Mouse (Mus musculus) embryonic facial prominence, embryonic 11.5 days (tissue): ENCODE data around the gene Arhgef33. TPM values are rescaled to one million over a fixed set of nuclear protein-coding genes. Genes with fewer than 3 reads are reported as not detected.

Experiments used
- ATAC-seq: fragments of 200-750 bp; cut with Nextera tagmentation; replicated peaks from 2 replicates; pipeline ENCODE4 v1.8.0; 2017; ENCODE audit warnings: low read depth; ENCODE audit not compliant: insufficient number of reproducible peaks, low FRiP score, low TSS enrichment
- DNase-seq: peaks from one replicate; pipeline ENCODE4 v3.0.0-alpha.2; 2015; ENCODE audit warnings: low spot score
- H3K27ac ChIP-seq: fragments of 300-500 bp; sonication (generic); replicated peaks from 2 replicates; pipeline ENCODE4 v1.5.1; 2014; ENCODE audit warnings: mild to moderate bottlenecking, low read depth, low read length, control low read depth
- H3K27me3 ChIP-seq: fragments of 300-500 bp; sonication (generic); 2 replicates; pipeline ENCODE4 v1.6.1; 2014; ENCODE audit warnings: mild to moderate bottlenecking, low read length, moderate library complexity, mixed read lengths; ENCODE audit not compliant: control insufficient read depth, insufficient read depth
- H3K36me3 ChIP-seq: fragments of 300-500 bp; sonication (generic); replicated peaks from 2 replicates; pipeline ENCODE4 v1.6.1; 2014; ENCODE audit warnings: low read depth, mild to moderate bottlenecking, low read length, moderate library complexity, mixed read lengths; ENCODE audit not compliant: control insufficient read depth, insufficient read depth
- H3K4me1 ChIP-seq: fragments of 300-500 bp; sonication (generic); 2 replicates; pipeline ENCODE4 v1.6.1; 2014; ENCODE audit warnings: low read length, mixed read lengths; ENCODE audit not compliant: control insufficient read depth, insufficient read depth
- H3K4me2 ChIP-seq: fragments of 300-500 bp; sonication (generic); 2 replicates; pipeline ENCODE4 v1.6.1; 2014; ENCODE audit warnings: low read depth, mild to moderate bottlenecking, control low read depth, low read length, moderate library complexity
- H3K4me3 ChIP-seq: fragments of 300-500 bp; sonication (generic); 2 replicates; pipeline ENCODE4 v1.5.1; 2014; ENCODE audit warnings: low read depth, low read length, control low read depth
- H3K9ac ChIP-seq: fragments of 300-500 bp; sonication (generic); replicated peaks from 2 replicates; pipeline ENCODE4 v1.6.1; 2014; ENCODE audit warnings: mild to moderate bottlenecking, control low read depth, low read length
- H3K9me3 ChIP-seq: fragments of 300-500 bp; sonication (generic); replicated peaks from 2 replicates; pipeline ENCODE4 v1.6.1; 2016; ENCODE audit warnings: mild to moderate bottlenecking, low read length, inconsistent platforms, mixed read lengths; ENCODE audit not compliant: control insufficient read depth
- WGBS: fragments of 180-500 bp; shearing (Covaris S2); extraction: QIAGEN DNeasy Blood & Tissue Kit; methylation state at CpG from one replicate; pipeline ENCODE4 v1.1.7; 2014; 5-methylcytosine and 5-hydroxymethylcytosine counted together
- polyA plus RNA-seq: library from polyadenylated mRNA; unstranded; fragments of >200 nt; fragmentation: Nextera tagmentation; extraction: Ambion mirVana; gene quantifications from 2 replicates; pipeline ENCODE4 v1.2.1, GENCODE M21; 2014

Arhgef33 gene
- polyA plus RNA-seq, 1 experiment from 2014 or later: 0.72 TPM

DNA sequence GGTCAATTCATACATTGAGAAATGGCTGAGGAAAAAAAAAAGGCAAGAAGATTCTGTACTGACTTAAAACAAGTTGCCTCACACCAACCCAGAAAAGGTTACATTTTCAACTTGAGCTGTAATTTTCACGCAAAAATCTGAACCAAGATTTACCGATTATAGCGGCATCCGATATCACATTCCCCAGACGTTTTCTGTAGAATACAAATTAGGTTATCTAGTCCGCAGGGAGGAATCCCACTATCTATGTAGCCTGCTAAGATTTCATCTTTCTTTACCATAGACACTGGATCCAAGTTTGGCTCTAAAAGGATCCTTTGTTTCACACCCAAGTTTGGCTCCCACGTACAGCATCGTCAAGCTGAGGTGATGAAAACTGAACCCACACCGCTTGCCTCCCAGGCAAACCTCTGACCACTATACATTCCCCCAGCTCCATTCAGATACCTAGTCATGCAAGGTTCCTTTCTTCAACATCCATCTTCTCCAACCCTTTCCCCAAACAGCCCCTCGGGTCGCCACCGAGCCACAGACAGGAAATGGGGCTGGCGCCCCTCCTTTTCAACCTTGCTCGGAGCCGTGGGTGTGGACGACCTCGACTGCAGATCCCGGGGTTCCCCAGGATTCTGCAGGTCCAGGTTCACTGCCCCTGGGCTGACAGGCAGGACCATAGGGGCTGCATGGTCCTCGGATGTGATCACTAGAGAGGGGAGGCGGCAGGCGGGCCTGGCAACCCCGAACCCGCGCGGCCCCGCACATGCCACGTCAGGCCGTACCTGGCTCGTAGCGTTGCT is 17.7 kb upstream of the Arhgef33 start:
- Histone ChIP-seq H3K4me3 (peak overlapping the region; percentile 63), H3K4me2 (peak overlapping the region; percentile 62), H3K4me1 (no peaks in the 10 kb centered on the region), H3K27ac (peak overlapping the region; percentile 53), H3K27me3 (no peaks in the 10 kb centered on the region), H3K9me3 (no peaks in the 10 kb centered on the region), H3K9ac (peak overlapping the region; percentile 65), H3K36me3 (no peaks in the 10 kb centered on the region)
- WGBS: under 1% methylated on average over 30 of the region's 30 CpGs
- DNase-seq (peak; percentile 44), ATAC-seq (no peak; the same call in 1 of the 2 replicates)

GRCm38 (mm10) chr17:80290074-80290657 is 17.0 kb upstream of the Arhgef33 start, which contains the start of the genes Morn2 and Dhx57:
Morn2 (plus strand) TSS chr17:80290203.
Dhx57 (minus strand) TSS chr17:80290476.
- Histone ChIP-seq H3K4me1 (no peaks in the 10 kb centered on the region), H3K27ac (peak within 1 kb of the TSS; percentile 53), H3K9ac (peak within 1 kb of the TSS; percentile 65), H3K4me3 (peak within 1 kb of the TSS; percentile 63), H3K36me3 (no peaks in the 10 kb centered on the region), H3K4me2 (peak within 1 kb of the TSS; percentile 62), H3K27me3 (no peaks in the 10 kb centered on the region), H3K9me3 (no peaks in the 10 kb centered on the region)
- ATAC-seq (peak; percentile 98), DNase-seq (peak; percentile 95)
- 1% methylated on average over 35 of the region's 35 CpGs for WGBS

DNA sequence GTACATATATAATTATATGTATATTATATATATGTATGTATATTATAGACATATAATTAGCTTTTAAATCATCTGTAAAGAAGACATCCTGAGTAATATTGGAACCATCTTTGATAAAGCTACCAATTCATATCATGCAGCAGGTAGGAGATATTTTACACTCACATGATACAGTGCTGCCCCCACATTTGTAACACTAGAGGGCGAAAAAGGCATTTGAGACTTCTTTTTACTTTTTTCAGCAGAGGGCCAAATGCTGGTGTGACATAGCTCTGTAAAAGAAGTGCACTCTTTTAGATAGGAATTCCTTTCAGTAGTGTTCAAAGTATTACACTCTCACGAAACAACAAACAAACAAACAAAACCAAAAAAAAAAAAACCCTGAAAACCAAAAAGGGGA is 16.1 kb upstream of the Arhgef33 start:
- Histone ChIP-seq H3K4me3 (no peak overlapping the region), H3K27ac (no peak overlapping the region), H3K4me1 (no peaks in the 10 kb centered on the region), H3K4me2 (no peak overlapping the region), H3K9me3 (no peaks in the 10 kb centered on the region), H3K27me3 (no peaks in the 10 kb centered on the region), H3K9ac (no peak overlapping the region), H3K36me3 (no peaks in the 10 kb centered on the region)
- 24% methylated on average over 2 of the region's 2 CpGs for WGBS
- ATAC-seq: no peak
- peak; percentile 81 for DNase-seq

DNA sequence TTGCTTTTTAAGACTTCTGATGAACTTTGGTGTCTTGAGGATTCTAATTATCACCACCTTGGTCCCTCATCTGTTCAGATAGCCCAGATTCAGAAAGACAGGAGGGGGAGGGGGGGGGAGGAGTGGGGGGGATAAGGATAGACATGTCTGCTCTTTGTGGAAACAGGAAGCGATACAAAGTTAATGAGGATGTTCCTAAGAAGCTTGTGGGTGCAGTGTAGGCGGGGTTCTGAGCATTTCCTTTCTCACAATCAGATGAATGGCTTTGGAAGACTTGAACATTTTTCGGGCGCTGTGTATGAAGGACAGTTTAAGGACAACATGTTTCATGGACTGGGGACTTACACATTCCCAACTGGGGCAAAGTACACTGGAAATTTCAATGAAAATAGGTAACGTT is 11.9 kb upstream of the Arhgef33 start:
- Histone ChIP-seq H3K9ac (no peak overlapping the region), H3K4me3 (no peak overlapping the region), H3K4me2 (no peak overlapping the region), H3K27me3 (no peaks in the 10 kb centered on the region), H3K36me3 (no peaks in the 10 kb centered on the region), H3K27ac (no peak overlapping the region), H3K4me1 (no peaks in the 10 kb centered on the region), H3K9me3 (no peaks in the 10 kb centered on the region)
- 91% methylated on average over 5 of the region's 5 CpGs for WGBS
- ATAC-seq (no peak), DNase-seq (no peak)

- Histone ChIP-seq H3K9ac (no peak overlapping the region), H3K36me3 (no peaks in the 10 kb centered on the region), H3K9me3 (no peaks in the 10 kb centered on the region), H3K27ac (no peak overlapping the region), H3K4me1 (no peaks in the 10 kb centered on the region), H3K4me3 (no peak overlapping the region), H3K27me3 (no peaks in the 10 kb centered on the region), H3K4me2 (no peak overlapping the region)
- DNase-seq (no peak), ATAC-seq (no peak)
- 85% methylated on average over 5 of the region's 5 CpGs for WGBS
These were observed 8.4 kb upstream of the Arhgef33 start for GRCm38 (mm10) chr17:80298844-80299243.

GRCm38 (mm10) chr17:80311761-80312160 is 4.6 kb downstream of the Arhgef33 start:
- Histone ChIP-seq H3K27ac (no peak overlapping the region), H3K9me3 (no peaks in the 10 kb centered on the region), H3K4me1 (no peaks in the 10 kb centered on the region), H3K4me3 (no peak overlapping the region), H3K4me2 (no peak overlapping the region), H3K36me3 (no peaks in the 10 kb centered on the region), H3K27me3 (no peaks in the 10 kb centered on the region), H3K9ac (no peak overlapping the region)
- WGBS: 75% methylated on average over 9 of the region's 9 CpGs
- ATAC-seq (no peak), DNase-seq (no peak)

- Histone ChIP-seq H3K4me2 (no peak overlapping the region), H3K4me3 (no peak overlapping the region), H3K9me3 (no peaks in the 10 kb centered on the region), H3K27ac (no peak overlapping the region), H3K27me3 (no peaks in the 10 kb centered on the region), H3K4me1 (no peaks in the 10 kb centered on the region), H3K36me3 (no peaks in the 10 kb centered on the region), H3K9ac (no peak overlapping the region)
- no peak for ATAC-seq
- WGBS: 84% methylated on average over 4 of the region's 4 CpGs
- no peak for DNase-seq
These were observed 5.2 kb downstream of the Arhgef33 start for GRCm38 (mm10) chr17:80312405-80312804.

- no peaks in the 10 kb centered on the region for H3K4me1 ChIP-seq
- no peaks in the 10 kb centered on the region for H3K27me3 ChIP-seq
- no peak overlapping the region for H3K27ac ChIP-seq
- ATAC-seq (no peak), DNase-seq (no peak)
- no peak overlapping the region for H3K4me3 ChIP-seq
- H3K9ac ChIP-seq: no peak overlapping the region
- H3K4me2 ChIP-seq: no peak overlapping the region
- no peaks in the 10 kb centered on the region for H3K9me3 ChIP-seq
- 88% methylated on average over 6 of the region's 6 CpGs for WGBS
- no peaks in the 10 kb centered on the region for H3K36me3 ChIP-seq
These were observed 15.0 kb downstream of the Arhgef33 start for GRCm38 (mm10) chr17:80322228-80322627.
